Mouse (Mus musculus) left cerebral cortex, postnatal 36 days (tissue): ENCODE measurements around the gene 1700029I15Rik. TPM values are rescaled to one million over a fixed set of nuclear protein-coding genes. Genes with fewer than 3 reads are reported as not detected.

ENCODE experiments used
- microRNA-seq: library from miRNA; unstranded; fragments of <30 nt; microRNA quantifications from one replicate; pipeline ENCODE4 v1.2.0, GENCODE M21; 2022
- total RNA-seq, 2 experiments: library from RNA; stranded (reverse); gene quantifications; 2 replicates each; pipeline ENCODE4 v1.2.3; 2021

Gene 1700029I15Rik
- total RNA-seq, 2 experiments from 2014 or later, result 3.6 to 4.2 TPM

Small RNA genes within 50 kb of the gene (microRNA-seq; reads per million reads assigned to microRNA genes)
- 8.6 reads per million, percentile 27 among the genes with 10 or more reads in this experiment for gene Mir7000

Other genes with a start within 250 kb of the 1700029I15Rik start
- 10 to 100 TPM; 33.4 to 34.1 TPM for gene Pex16, start 7.9 kb upstream of the 1700029I15Rik start, total RNA-seq
- gene Large2, start 7.7 kb upstream of the 1700029I15Rik start, total RNA-seq, result under 1 TPM; 0.47 to 0.97 TPM
- 100 to 1,000 TPM; 344 to 389 TPM for gene Mapk8ip1, start 18.7 kb downstream of the 1700029I15Rik start, total RNA-seq
- 100 to 1,000 TPM; 109 to 122 TPM for gene Cry2, start 51.5 kb downstream of the 1700029I15Rik start, total RNA-seq
- gene Slc35c1, start 78.0 kb downstream of the 1700029I15Rik start, total RNA-seq, result 10 to 100 TPM; 17.0 to 18.4 TPM
- gene Chst1, start 217.2 kb downstream of the 1700029I15Rik start, total RNA-seq, result 100 to 1,000 TPM; 247 to 264 TPM